Mouse (Mus musculus) spleen, adult 2 months (tissue): ENCODE measurements at regions not wholly inside any gene's neighbourhood (a gene's known extent, or its start where the extent isn't known, plus 50 kb on each side); places are given as distances from the start of the nearest gene placed in this dataset.

Experiments used
- CTCF ChIP-seq: fragments of 200-500 bp; IDR thresholded peaks from 2 replicates; pipeline ENCODE4 v1.5.1; 2011; ENCODE audit warnings: mild to moderate bottlenecking, inconsistent platforms; ENCODE audit not compliant: insufficient read depth, insufficient read length, insufficient replicate concordance; ENCODE audit errors: extremely low read depth
- POLR2A ChIP-seq: fragments of 200-500 bp; IDR thresholded peaks from 2 replicates; pipeline ENCODE4 v1.6.1; 2011; ENCODE audit warnings: low read depth, low read length, inconsistent platforms

- TF ChIP-seq POLR2A (no peak), CTCF (no peak)
Measured at GRCm38 (mm10) chr12:70611891-70612290, 159.0 kb downstream of the Tmx1 start.
